Mouse (Mus musculus) heart, postnatal 36 days (tissue): ENCODE data around the gene Usp37. TPM values are rescaled to one million over a fixed set of nuclear protein-coding genes. Genes with fewer than 3 reads are reported as not detected.

ENCODE experiments used
- DNase-seq, 2 experiments: peaks; one replicate each; pipeline ENCODE4 v3.0.0; 2021 to 2022
- intact Hi-C: fragments of 180-260 bp; cut with DNase I; formaldehyde crosslinking; loops from one replicate; pipeline ENCODE4 v1.15.1; 2025
- microRNA-seq, 2 experiments: library from miRNA; unstranded; fragments of <30 nt; microRNA quantifications; one replicate each; pipeline ENCODE4 v1.2.0; 2021; ENCODE audit warnings: borderline number of aligned reads in 2 of 2
- total RNA-seq, 2 experiments: library from RNA; stranded (reverse); gene quantifications; 2 replicates each; pipeline ENCODE4 v1.2.3; 2021

The Usp37 gene
- total RNA-seq, 2 experiments from 2014 or later = 6.7 to 10.1 TPM

DNA sequence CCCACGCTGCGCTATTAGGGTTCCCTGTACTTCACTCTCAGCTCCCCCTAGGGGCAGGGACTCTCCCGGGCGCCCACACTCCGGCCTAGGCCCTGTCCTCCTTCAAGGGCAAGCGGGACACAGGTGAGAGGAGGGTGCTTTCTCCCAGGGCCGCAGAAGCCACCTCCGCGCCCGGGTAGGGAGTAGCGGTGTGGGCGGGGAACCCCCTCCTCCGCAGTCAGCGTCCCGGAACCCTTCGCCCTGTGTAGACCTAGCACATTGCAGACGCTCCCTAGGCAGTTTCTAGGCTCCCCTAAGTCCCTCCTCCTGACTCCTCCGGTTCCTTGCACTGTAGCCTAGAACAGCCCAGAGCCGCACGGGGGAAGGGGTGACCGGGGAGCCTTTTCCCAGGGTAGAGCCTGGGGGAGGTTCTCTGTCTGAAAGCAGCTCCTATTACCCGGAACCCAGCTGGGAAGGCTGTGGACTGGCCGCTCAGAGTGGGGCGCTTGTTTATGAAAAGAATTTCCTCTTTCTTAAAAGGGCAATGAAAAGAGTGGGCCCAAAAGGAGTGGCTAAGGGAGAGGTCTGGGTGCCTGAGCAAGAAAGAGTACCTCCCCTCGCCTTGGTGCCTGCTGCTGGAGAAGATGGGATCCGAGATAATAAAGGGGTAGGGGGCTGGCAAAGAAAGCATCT lies 157.2 kb downstream of the Usp37 start:
- intact Hi-C loops = loop anchor here (1.0 to 5.0 kb wide), 3 partner anchors 19 to 180 kb away; no protein-coding TSS in a partner anchor
- DNase-seq = peak; percentile 96 to 99

DNA sequence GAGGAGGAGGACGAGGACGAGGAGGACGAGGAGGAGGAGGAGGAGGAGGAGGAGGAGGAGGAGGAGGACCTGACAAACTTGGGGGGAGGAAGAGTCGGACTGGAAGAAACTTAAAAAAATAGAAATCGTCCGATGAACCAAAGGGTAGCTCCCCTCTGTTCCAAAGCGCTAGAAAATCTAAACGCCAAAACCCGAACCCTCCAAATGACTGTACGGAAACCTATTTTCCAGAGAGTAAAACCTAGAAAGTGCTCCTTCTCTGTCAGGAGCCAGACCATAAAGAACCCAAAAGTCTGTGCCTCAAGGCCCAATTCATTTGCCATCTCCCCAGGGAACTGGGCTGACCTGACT lies 157.7 kb downstream of the Usp37 start:
- DNase-seq = no peak
- intact Hi-C loops = loop anchor here (1.0 to 5.0 kb wide), 3 partner anchors 18 to 179 kb away; no protein-coding TSS in a partner anchor

DNA sequence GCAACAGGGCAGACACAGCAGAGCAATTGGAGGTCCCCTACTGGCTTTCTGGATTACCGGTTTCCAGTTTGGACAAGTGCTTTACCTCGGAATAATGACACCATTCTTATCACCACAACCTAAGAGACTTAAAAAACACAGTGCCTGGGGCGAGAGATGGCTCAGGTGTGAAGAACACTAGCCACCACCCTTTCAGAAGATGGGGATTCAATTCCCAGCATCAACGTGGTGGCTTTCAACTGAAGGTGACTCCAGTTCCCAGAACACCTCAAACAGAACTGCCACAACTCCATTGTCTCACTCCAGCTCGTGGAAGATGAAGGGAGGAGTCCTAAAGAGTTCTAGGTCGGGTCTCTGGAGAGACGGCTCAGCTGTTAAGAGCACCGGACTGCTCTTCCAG lies 158.6 kb downstream of the Usp37 start:
- intact Hi-C loops = loop anchor here (1.0 to 5.0 kb wide), 2 partner anchors 23 to 178 kb away; partner anchors contain the start of gene Catip
- DNase-seq = no peak

Small RNA genes within 50 kb of the gene (microRNA-seq; reads per million reads assigned to microRNA genes)
- gene Gm25035 (0 reads per million in 2 experiments), gene Mir26b (24,462 to 40,910 reads per million in 2 experiments)

Other genes starting within 250 kb of the Usp37 start
- 10 to 100 TPM; 45.8 to 50.5 TPM for gene Tmbim1, start 238.7 kb downstream of the Usp37 start, total RNA-seq
- under 1 TPM; 0.19 to 0.41 TPM for gene Catip, start 182.2 kb downstream of the Usp37 start, total RNA-seq
- 1 to 10 TPM; 4.7 to 5.5 TPM for gene Slc11a1, start 169.1 kb downstream of the Usp37 start, total RNA-seq
- 100 to 1,000 TPM; 127 to 133 TPM for gene Ctdsp1, start 152.8 kb downstream of the Usp37 start, total RNA-seq
- gene Vil1, start 134.9 kb downstream of the Usp37 start, total RNA-seq = 1 to 10 TPM in 1 of 2 experiments, under 1 TPM in 1; 0.86 to 1.3 TPM
- gene Cnot9, start 38.2 kb downstream of the Usp37 start, total RNA-seq = 10 to 100 TPM; 12.1 to 12.6 TPM
- not detected for gene Plcd4, start 1.4 kb downstream of the Usp37 start, total RNA-seq
- 10 to 100 TPM in 1 of 2 experiments, 1 to 10 TPM in 1; 8.4 to 10.2 TPM for gene Zfp142, start 44.0 kb upstream of the Usp37 start, total RNA-seq
- 10 to 100 TPM; 28.7 to 37.0 TPM for gene Bcs1l, start 44.0 kb upstream of the Usp37 start, total RNA-seq
- 10 to 100 TPM; 16.1 to 17.4 TPM for gene Rnf25, start 57.1 kb upstream of the Usp37 start, total RNA-seq
- 1 to 10 TPM in 1 of 2 experiments, under 1 TPM in 1; 0.65 to 1.1 TPM for gene Stk36, start 57.2 kb upstream of the Usp37 start, total RNA-seq
- 10 to 100 TPM; 10.1 to 11.5 TPM for gene Ttll4, start 117.5 kb upstream of the Usp37 start, total RNA-seq
- gene Cyp27a1, start 169.3 kb upstream of the Usp37 start, total RNA-seq = 10 to 100 TPM; 13.5 to 18.4 TPM
- gene Prkag3, start 204.9 kb upstream of the Usp37 start, total RNA-seq = 1 to 10 TPM; 1.1 to 1.4 TPM
- under 1 TPM; 0.14 to 0.33 TPM for gene Wnt6, start 227.6 kb upstream of the Usp37 start, total RNA-seq
- not detected for gene Wnt10a, start 247.2 kb upstream of the Usp37 start, total RNA-seq